Mouse (Mus musculus) bone marrow, adult 2 months (tissue): ENCODE results near the gene Pipox.

Experiments used
- CTCF ChIP-seq: fragments of 200-500 bp; IDR thresholded peaks from 2 replicates; pipeline ENCODE4 v1.5.1; 2011; ENCODE audit warnings: low read length, control low read depth; ENCODE audit not compliant: control insufficient read depth, insufficient read depth
- POLR2A ChIP-seq: fragments of 200-500 bp; IDR thresholded peaks from 2 replicates; pipeline ENCODE4 v1.6.1; 2011; ENCODE audit warnings: low read depth, mild to moderate bottlenecking, control low read depth, low read length, borderline replicate concordance; ENCODE audit not compliant: control insufficient read depth

GRCm38 (mm10) chr11:77850401-77851244 is 43.3 kb downstream of the Pipox start:
- TF ChIP-seq POLR2A (no peak), CTCF (no peak)
